Comparison of ENCODE assay signal across 8 mouse cellular contexts in the genomic region with DNA sequence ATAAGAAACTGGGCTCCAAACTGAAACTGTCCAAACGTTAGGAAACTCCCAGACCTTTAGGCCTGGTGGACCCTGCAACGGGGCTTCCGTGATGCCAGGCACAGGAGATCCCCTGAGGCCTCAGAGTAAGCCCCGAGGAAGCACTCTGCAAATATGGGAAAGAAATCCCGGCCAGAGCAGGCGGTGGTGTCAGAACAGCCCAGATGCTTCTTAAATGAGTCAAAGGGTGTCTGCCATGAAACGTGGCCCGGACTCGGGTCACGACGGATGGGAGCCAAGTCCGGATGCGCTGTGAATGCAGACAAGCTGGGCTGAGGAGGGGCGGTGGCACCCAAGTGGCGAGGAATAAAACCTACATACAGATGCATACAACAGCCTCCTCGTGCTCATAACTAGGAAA. TPM values are rescaled to one million over a fixed set of nuclear protein-coding genes. Genes with fewer than 3 reads are reported as not detected.
A peak's percentile ranks its signal among the peaks of the same experiment; 100 is the strongest.
DNase-seq lines count a peak whose midpoint lies in the region; ATAC-seq and TF ChIP-seq lines count a peak whose summit lies in the region.

No protein-coding gene starts in this region.

- H3K36me3 ChIP-seq in forebrain, embryonic 14.5 days (ENCODE audit: control insufficient read depth, insufficient read depth, low read length), result no peaks in the 10 kb centered on the region
- no peaks in the 10 kb centered on the region for H3K36me3 ChIP-seq in hindbrain, embryonic 12.5 days
- no peaks in the 10 kb centered on the region for H3K36me3 ChIP-seq in limb, embryonic 14.5 days (ENCODE audit: control insufficient read depth, insufficient read depth, low read length)
- no peaks in the 10 kb centered on the region for H3K36me3 ChIP-seq in myocyte (ENCODE audit: control insufficient read depth, insufficient read depth)

- DNase-seq in 3134 (ENCODE audit: extremely low read depth, insufficient read length, low spot score), result peak; percentile 88
- DNase-seq in T-cell, adult 2 months (ENCODE audit: low spot score), result peak; percentile 48
- DNase-seq in forebrain, embryonic 14.5 days (ENCODE audit: low spot score), result peak; percentile 57
- DNase-seq in limb, embryonic 14.5 days (ENCODE audit: low spot score), result peak; percentile 33
- peak; percentile 86 for DNase-seq in yolk sac, embryonic 10.5 days (ENCODE audit: low spot score)
- no peak for DNase-seq in right cerebral cortex, postnatal 14 days

- no peaks in the 10 kb centered on the region for H3K79me2 ChIP-seq in myocyte (ENCODE audit: control insufficient read depth, insufficient read depth)

- H3K4me2 ChIP-seq in forebrain, embryonic 14.5 days (ENCODE audit: low read length), result peak overlapping the region; percentile 8; the same call in 1 of the 2 replicates
- peak overlapping the region; percentile 35 for H3K4me2 ChIP-seq in hindbrain, embryonic 12.5 days (replicated peaks)
- H3K4me2 ChIP-seq in limb, embryonic 14.5 days (replicated peaks; ENCODE audit: low read depth, low read length, severe bottlenecking), result peak overlapping the region; percentile 25
- H3K4me2 ChIP-seq in myocyte (ENCODE audit: low read depth), result peak overlapping the region; percentile 67

- H3ac ChIP-seq in myocyte (ENCODE audit: control insufficient read depth, insufficient read length), result no peak overlapping the region

- no peak overlapping the region for H3K9ac ChIP-seq in forebrain, embryonic 14.5 days (ENCODE audit: low read length)
- H3K9ac ChIP-seq in hindbrain, embryonic 12.5 days, result 0 out of 2 replicates have a peak overlapping the region, but pooled peaks have one; percentile 39
- peak overlapping the region; percentile 25; the same call in 1 of the 2 replicates for H3K9ac ChIP-seq in limb, embryonic 14.5 days (ENCODE audit: low read depth, low read length, severe bottlenecking)

- no peaks in the 10 kb centered on the region for H3K27me3 ChIP-seq in forebrain, embryonic 14.5 days (replicated peaks; ENCODE audit: control insufficient read depth, insufficient read depth, low read length)
- no peaks in the 10 kb centered on the region for H3K27me3 ChIP-seq in hindbrain, embryonic 12.5 days
- no peaks in the 10 kb centered on the region for H3K27me3 ChIP-seq in limb, embryonic 14.5 days (ENCODE audit: control insufficient read depth, insufficient read depth, low read length)
- H3K27me3 ChIP-seq in myocyte (ENCODE audit: control insufficient read depth, insufficient read depth, insufficient read length), result no peaks in the 10 kb centered on the region

- no peaks in the 10 kb centered on the region for H3K9me3 ChIP-seq in forebrain, embryonic 14.5 days (replicated peaks; ENCODE audit: control insufficient read depth, low read length)
- H3K9me3 ChIP-seq in hindbrain, embryonic 12.5 days (replicated peaks), result no peaks in the 10 kb centered on the region
- no peaks in the 10 kb centered on the region for H3K9me3 ChIP-seq in limb, embryonic 14.5 days (ENCODE audit: control insufficient read depth, low read length)

- H3K4me1 ChIP-seq in forebrain, embryonic 14.5 days (ENCODE audit: control insufficient read depth, insufficient read depth, low read length), result peaks cover 5% of the 10 kb centered on the region
- H3K4me1 ChIP-seq in hindbrain, embryonic 12.5 days, result peaks cover 44% of the 10 kb centered on the region
- peaks cover 20% of the 10 kb centered on the region for H3K4me1 ChIP-seq in limb, embryonic 14.5 days (ENCODE audit: control insufficient read depth, insufficient read depth, low read length)

- 3% methylated on average over 16 of the region's 16 CpGs for WGBS in forebrain, embryonic 14.5 days
- WGBS in hindbrain, embryonic 12.5 days, result 2% methylated on average over 16 of the region's 16 CpGs
- WGBS in limb, embryonic 14.5 days, result 5% methylated on average over 16 of the region's 16 CpGs

- H3K4me3 ChIP-seq in forebrain, embryonic 14.5 days (ENCODE audit: low read depth, low read length), result no peak overlapping the region
- H3K4me3 ChIP-seq in hindbrain, embryonic 12.5 days, result no peak overlapping the region; the same call in 1 of the 2 replicates
- no peak overlapping the region for H3K4me3 ChIP-seq in limb, embryonic 14.5 days (replicated peaks; ENCODE audit: low read length)
- no peak overlapping the region for H3K4me3 ChIP-seq in myocyte

- TF ChIP-seq POLR2A in limb, embryonic 14.5 days (IDR thresholded peaks at IDR 0.05; ENCODE audit: borderline replicate concordance, extremely low read depth, insufficient read depth, insufficient read length), result no peak
- TF ChIP-seq POLR2A in myocyte (IDR thresholded peaks at IDR 0.05; ENCODE audit: insufficient read length, low read depth), result no peak

- peak; percentile 45; the same call in 1 of the 2 replicates for ATAC-seq in forebrain, embryonic 14.5 days
- ATAC-seq in hindbrain, embryonic 12.5 days (ENCODE audit: low FRiP score), result peak; percentile 27
- no peak for ATAC-seq in limb, embryonic 14.5 days (ENCODE audit: low FRiP score, low read depth)

- H3K27ac ChIP-seq in forebrain, embryonic 14.5 days (ENCODE audit: low read depth, low read length), result no peak overlapping the region
- H3K27ac ChIP-seq in hindbrain, embryonic 12.5 days, result no peak overlapping the region
- 0 out of 2 replicates have a peak overlapping the region, but pooled peaks have one; percentile 44 for H3K27ac ChIP-seq in limb, embryonic 14.5 days (replicated peaks; ENCODE audit: low read depth, low read length)

TF ChIP-seq in myocyte, 11 proteins besides CTCF, POLR2A, EP300 and RAD21:
- no peak for TF ChIP-seq E2F4 (IDR thresholded peaks at IDR 0.05; ENCODE audit: insufficient read depth)
- TF ChIP-seq REST (IDR thresholded peaks at IDR 0.05; ENCODE audit: insufficient read depth, insufficient read length), result no peak
- TF ChIP-seq MYOD1 (IDR thresholded peaks at IDR 0.05; ENCODE audit: control insufficient read depth in 1 of 3, insufficient read length in 2 of 3, low read depth in 2 of 3), result no peak
- no peak for TF ChIP-seq MYOG (IDR thresholded peaks at IDR 0.05; ENCODE audit: control insufficient read depth in 1 of 3, insufficient read depth in 1 of 3, insufficient read length in 2 of 3, low read depth in 2 of 3)
- no peak for TF ChIP-seq SRF (IDR thresholded peaks at IDR 0.05; ENCODE audit: control insufficient read depth, insufficient read length, low read depth)
- no peak for TF ChIP-seq USF1 (IDR thresholded peaks at IDR 0.05; ENCODE audit: low read depth)
- no peak for TF ChIP-seq POLR2AphosphoS2 (IDR thresholded peaks at IDR 0.05; ENCODE audit: insufficient read length, low read depth)
- no peak for TF ChIP-seq TCF12 (IDR thresholded peaks at IDR 0.05; ENCODE audit: insufficient read depth, poor library complexity, severe bottlenecking)
- TF ChIP-seq MAX (IDR thresholded peaks at IDR 0.05; ENCODE audit: low read depth), result no peak
- TF ChIP-seq CEBPB (IDR thresholded peaks at IDR 0.05; ENCODE audit: insufficient read depth, poor library complexity, severe bottlenecking), result no peak
- no peak for TF ChIP-seq TCF3 (IDR thresholded peaks at IDR 0.05; ENCODE audit: insufficient read length, low read depth)

RNA-seq across cellular contexts. Expression of a gene that starts 11.6 kb away (rescaled TPM):
- not detected in 2 replicates for polyA plus RNA-seq in forebrain, embryonic 14.5 days (2014; fragmentation: Nextera tagmentation; extraction: Ambion mirVana)
- polyA plus RNA-seq in hindbrain, embryonic 12.5 days (2016; fragmentation: Nextera tagmentation; extraction: Ambion mirVana), result 0.31 and 0.46 TPM in 2 replicates
- 1.9 and 2.0 TPM in 2 replicates for polyA plus RNA-seq in limb, embryonic 14.5 days (2012; rRNA removed)
- 1.3 and 3.4 TPM in 2 replicates for polyA plus RNA-seq in limb, embryonic 14.5 days (2014; fragmentation: Nextera tagmentation; extraction: Ambion mirVana)
- 0.06 TPM for polyA plus RNA-seq in myocyte (2012; fragmentation: generic; extraction: Trizol)

RNA-seq across cellular contexts. Expression of a gene that starts 22.4 kb away (rescaled TPM):
- polyA plus RNA-seq in forebrain, embryonic 14.5 days (2014; fragmentation: Nextera tagmentation; extraction: Ambion mirVana), result not detected in 2 replicates
- polyA plus RNA-seq in hindbrain, embryonic 12.5 days (2016; fragmentation: Nextera tagmentation; extraction: Ambion mirVana), result not detected in 2 replicates
- polyA plus RNA-seq in limb, embryonic 14.5 days (2012; rRNA removed), result 1.2 and 2.5 TPM in 2 replicates
- 1.2 and 2.7 TPM in 2 replicates for polyA plus RNA-seq in limb, embryonic 14.5 days (2014; fragmentation: Nextera tagmentation; extraction: Ambion mirVana)
- polyA plus RNA-seq in myocyte (2012; fragmentation: generic; extraction: Trizol), result not detected

RNA-seq across cellular contexts. Expression of a gene that starts 37.1 kb away (rescaled TPM):
- polyA plus RNA-seq in forebrain, embryonic 14.5 days (2014; fragmentation: Nextera tagmentation; extraction: Ambion mirVana), result 0.04 and 0.05 TPM in 2 replicates
- polyA plus RNA-seq in hindbrain, embryonic 12.5 days (2016; fragmentation: Nextera tagmentation; extraction: Ambion mirVana), result 1.2 and 1.3 TPM in 2 replicates
- 0.33 and 0.50 TPM in 2 replicates for polyA plus RNA-seq in limb, embryonic 14.5 days (2012; rRNA removed)
- 0.26 TPM in 2 replicates for polyA plus RNA-seq in limb, embryonic 14.5 days (2014; fragmentation: Nextera tagmentation; extraction: Ambion mirVana)
- polyA plus RNA-seq in myocyte (2012; fragmentation: generic; extraction: Trizol), result 0.01 TPM

Comparison
In these comparisons a context has a peak if more than half of its experiments do, and no peak if none do; other contexts are left out.
1. H3K4me2 ChIP-seq: peak in every context shown above with its lines; median percentile 67 in myocyte; 35 in hindbrain, embryonic 12.5 days; 25 in limb, embryonic 14.5 days; 8 in forebrain, embryonic 14.5 days.